Mouse (Mus musculus): ENCODE data around the gene Gm10096. TPM values are rescaled to one million over a fixed set of nuclear protein-coding genes. Genes with fewer than 3 reads are reported as not detected.
"Not testable (repeated sequence)": the region's sequence is repeated elsewhere in the genome, so short reads cannot be mapped to it uniquely, and the experiment has no call there.

Gm10096 gene
- not detected in 2 replicates for polyA plus RNA-seq (2016; fragmentation: Nextera tagmentation; extraction: Ambion mirVana)

GRCm38 (mm10) chrX:28954602-28955001 is at the start of gene Gm10096:
Gene Gm10096 (minus strand): TSS chrX:28954702.
- not testable (repeated sequence) for H3K9me3 ChIP-seq (replicated peaks); H3K9ac ChIP-seq; H3K4me3 ChIP-seq; H3K36me3 ChIP-seq; H3K27ac ChIP-seq (ENCODE audit: poor library complexity, severe bottlenecking); H3K27me3 ChIP-seq (replicated peaks); ATAC-seq (ENCODE audit: insufficient number of reproducible peaks, low FRiP score); H3K4me2 ChIP-seq; H3K4me1 ChIP-seq (replicated peaks)
- no CpG with 5 or more reads among the region's 5 CpGs for WGBS

Measured in heart, embryonic 12.5 days (tissue).